15 mouse cellular contexts compared by ENCODE assay signal in the genomic region with DNA sequence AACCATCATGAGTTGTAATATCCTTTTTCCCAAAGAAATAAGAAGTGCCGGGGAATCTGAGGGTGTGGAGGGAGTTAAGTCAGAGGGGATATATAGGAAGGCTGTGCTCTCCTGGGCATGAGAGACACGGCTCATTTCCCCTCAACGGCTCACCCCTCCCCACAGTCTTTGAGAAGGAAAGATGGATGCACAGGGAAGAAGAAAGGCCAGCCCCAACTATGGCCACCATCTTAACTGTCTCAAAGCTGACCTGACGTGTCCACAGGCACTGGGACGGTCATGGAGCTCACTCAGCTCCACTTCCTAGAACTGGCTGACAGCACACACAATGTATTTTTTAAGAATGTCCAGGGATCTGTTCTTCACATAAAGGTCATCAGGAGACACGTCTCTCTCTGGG.
"Had no signal": no experiment of that assay in that cellular context is flagged by ENCODE, and none has a peak within 500 bp of the region (broad histone marks: within the 10 kb centered on the region; RNA-seq: fewer than 3 reads in every experiment).

No protein-coding gene starts in this region.

- H3K36me3 ChIP-seq: neural tube, embryonic 13.5 days; neural tube, embryonic 15.5 days; stomach, embryonic 15.5 days had no signal

- H3K9ac ChIP-seq: neural tube, embryonic 13.5 days; neural tube, embryonic 15.5 days; stomach, embryonic 15.5 days had no signal

- H3K27me3 ChIP-seq: neural tube, embryonic 13.5 days; neural tube, embryonic 15.5 days; stomach, embryonic 15.5 days had no signal

- H3K9me3 ChIP-seq: neural tube, embryonic 13.5 days; neural tube, embryonic 15.5 days; stomach, embryonic 15.5 days had no signal

- H3K4me2 ChIP-seq: neural tube, embryonic 13.5 days; neural tube, embryonic 15.5 days; stomach, embryonic 15.5 days had no signal

- H3K27ac ChIP-seq: neural tube, embryonic 13.5 days; neural tube, embryonic 15.5 days; stomach, embryonic 15.5 days; stomach, postnatal 0 days had no signal

- H3K4me1 ChIP-seq: stomach, embryonic 15.5 days had no signal

- H3K4me3 ChIP-seq: neural tube, embryonic 13.5 days; neural tube, embryonic 15.5 days; stomach, embryonic 15.5 days had no signal

- DNase-seq: retina, postnatal 1 day; right cerebral cortex, adult 18-20 months; right cerebral cortex, postnatal 14 days; right cerebral cortex, postnatal 25 days; right cerebral cortex, postnatal 4 days; spleen, adult 18-20 months; thymus, adult 18-20 months; thymus, adult 2 months; thymus, postnatal 14 days; thymus, postnatal 25 days; thymus, postnatal 36 days had no signal
